19 mouse cellular contexts compared by ENCODE assay signal in the genomic region with DNA sequence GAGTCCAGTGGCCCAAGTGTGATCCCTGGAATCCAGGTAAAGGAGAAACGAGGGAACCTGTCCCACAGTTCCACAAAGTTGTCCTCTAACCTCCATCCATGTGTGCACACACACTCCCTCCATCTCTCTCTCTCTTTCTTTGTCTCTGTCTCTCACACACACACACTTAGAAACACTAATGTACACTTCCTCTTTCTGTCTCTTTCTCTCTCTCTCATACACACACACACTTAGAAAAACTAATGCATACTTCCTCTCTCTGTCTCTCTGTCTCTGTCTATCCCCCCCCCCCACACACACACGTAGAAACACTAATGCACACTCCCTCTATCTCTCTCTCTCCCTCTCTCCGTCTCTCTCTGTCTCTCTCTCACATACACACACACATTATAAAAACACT.
DNase-seq lines count a peak whose midpoint lies in the region; ATAC-seq and TF ChIP-seq lines count a peak whose summit lies in the region.
"Had no signal": no experiment of that assay in that cellular context is flagged by ENCODE, and none has a peak within 500 bp of the region (broad histone marks: within the 10 kb centered on the region; RNA-seq: fewer than 3 reads in every experiment).

No protein-coding gene starts in this region.

- no peak for TF ChIP-seq POLR2A in lung, adult 2 months (IDR thresholded peaks at IDR 0.05; ENCODE audit: borderline replicate concordance, extremely low read depth, low read depth, low read length)

- H3K4me3 ChIP-seq in liver, embryonic 13.5 days (replicated peaks), result no peak overlapping the region
- no peak overlapping the region for H3K4me3 ChIP-seq in liver, postnatal 0 days (ENCODE audit: low read depth, low read length)
- no peak overlapping the region for H3K4me3 ChIP-seq in lung, adult 2 months (replicated peaks; ENCODE audit: extremely low read depth, low read depth, low read length)
- H3K4me3 ChIP-seq: embryonic facial prominence, embryonic 12.5 days; forebrain, embryonic 12.5 days; heart, embryonic 13.5 days; hindbrain, embryonic 13.5 days had no signal

- TF ChIP-seq EP300 in liver, postnatal 0 days (IDR thresholded peaks at IDR 0.05; ENCODE audit: low read depth), result no peak

- no peaks in the 10 kb centered on the region for H3K9me3 ChIP-seq in liver, embryonic 13.5 days (replicated peaks)
- no peaks in the 10 kb centered on the region for H3K9me3 ChIP-seq in liver, postnatal 0 days (ENCODE audit: low read length)
- H3K9me3 ChIP-seq: embryonic facial prominence, embryonic 12.5 days; forebrain, embryonic 12.5 days; heart, embryonic 13.5 days; hindbrain, embryonic 13.5 days had no signal

- DNase-seq in liver, embryonic 13.5 days, result no peak
- no peak for DNase-seq in liver, postnatal 0 days
- no peak for DNase-seq in lung, postnatal 14 days
- no peak for DNase-seq in lung, adult 2 months
- DNase-seq in layer of hippocampus, postnatal 14 days (ENCODE audit: low spot score in 2 of 2), result no peak
- DNase-seq: adrenal gland, postnatal 10 days; cerebellum, adult 11 months; cerebellum, adult 8-10 months; cerebellum, postnatal 14 days; gastrocnemius, postnatal 10 days; heart, postnatal 36 days had no signal

- peaks cover 59% of the 10 kb centered on the region for H3K4me1 ChIP-seq in liver, embryonic 13.5 days (replicated peaks)
- peaks cover 30% of the 10 kb centered on the region for H3K4me1 ChIP-seq in liver, postnatal 0 days (ENCODE audit: insufficient read depth)
- no peaks in the 10 kb centered on the region for H3K4me1 ChIP-seq in lung, adult 2 months (ENCODE audit: control insufficient read depth, insufficient read depth, low read length)

- H3K27ac ChIP-seq in liver, embryonic 13.5 days, result 0 out of 2 replicates have a peak overlapping the region, but pooled peaks have one; percentile 24
- H3K27ac ChIP-seq in liver, postnatal 0 days (ENCODE audit: low read depth), result no peak overlapping the region
- H3K27ac ChIP-seq: embryonic facial prominence, embryonic 12.5 days; forebrain, embryonic 12.5 days; heart, embryonic 13.5 days; hindbrain, embryonic 13.5 days; hindbrain, postnatal 0 days had no signal

- no peak for TF ChIP-seq CTCF in liver, postnatal 0 days (IDR thresholded peaks at IDR 0.05; ENCODE audit: low read depth)
- TF ChIP-seq CTCF in lung, adult 2 months (IDR thresholded peaks at IDR 0.05; ENCODE audit: insufficient read depth, low read length), result no peak

- WGBS in liver, embryonic 13.5 days (ENCODE audit: insufficient replicate concordance), result 46% methylated on average over 3 of the region's 3 CpGs
- WGBS in liver, postnatal 0 days (ENCODE audit: insufficient replicate concordance), result 50% methylated on average over 3 of the region's 3 CpGs
- WGBS in lung, adult 2 months, result 72% methylated on average over 3 of the region's 3 CpGs

- no peak overlapping the region for H3K4me2 ChIP-seq in liver, embryonic 13.5 days
- H3K4me2 ChIP-seq in liver, postnatal 0 days (ENCODE audit: low read depth, low read length), result no peak overlapping the region
- H3K4me2 ChIP-seq: embryonic facial prominence, embryonic 12.5 days; forebrain, embryonic 12.5 days; heart, embryonic 13.5 days; hindbrain, embryonic 13.5 days had no signal

- H3K27me3 ChIP-seq in liver, embryonic 13.5 days, result no peaks in the 10 kb centered on the region
- H3K27me3 ChIP-seq in liver, postnatal 0 days (ENCODE audit: insufficient read depth, low read length), result no peaks in the 10 kb centered on the region
- H3K27me3 ChIP-seq: embryonic facial prominence, embryonic 12.5 days; forebrain, embryonic 12.5 days; heart, embryonic 13.5 days; hindbrain, embryonic 13.5 days had no signal

- no peaks in the 10 kb centered on the region for H3K36me3 ChIP-seq in liver, embryonic 13.5 days
- H3K36me3 ChIP-seq in liver, postnatal 0 days (replicated peaks; ENCODE audit: insufficient read depth, low read length), result no peaks in the 10 kb centered on the region
- H3K36me3 ChIP-seq: embryonic facial prominence, embryonic 12.5 days; forebrain, embryonic 12.5 days; heart, embryonic 13.5 days; hindbrain, embryonic 13.5 days had no signal

- no peak for ATAC-seq in liver, embryonic 13.5 days (ENCODE audit: low read depth)
- no peak for ATAC-seq in liver, postnatal 0 days
- peak; percentile 78 for ATAC-seq in common myeloid progenitor, adult 5-6 weeks (replicated peaks; ENCODE audit: low read depth, poor library complexity, severe bottlenecking)
- peak; percentile 77 for ATAC-seq in megakaryocyte progenitor cell, adult 5-6 weeks (replicated peaks; ENCODE audit: poor library complexity)
- ATAC-seq: forebrain, embryonic 16.5 days; hindbrain, postnatal 0 days had no signal

- no peak overlapping the region for H3K9ac ChIP-seq in liver, embryonic 13.5 days
- no peak overlapping the region for H3K9ac ChIP-seq in liver, postnatal 0 days (replicated peaks)
- H3K9ac ChIP-seq: embryonic facial prominence, embryonic 12.5 days; forebrain, embryonic 12.5 days; heart, embryonic 13.5 days; hindbrain, embryonic 13.5 days had no signal

Comparison
In these comparisons a context has a peak if more than half of its experiments do, and no peak if none do; other contexts are left out.
1. ATAC-seq: peak in common myeloid progenitor, adult 5-6 weeks (single experiment) and megakaryocyte progenitor cell, adult 5-6 weeks (single experiment); none in liver, embryonic 13.5 days (single experiment) and liver, postnatal 0 days (single experiment).